Mouse (Mus musculus) layer of hippocampus, adult 11-12 months (tissue): Measurements from ENCODE around the gene Zcrb1.
"Not testable (repeated sequence)": the region's sequence is repeated elsewhere in the genome, so short reads cannot be mapped to it uniquely, and the experiment has no call there.

ENCODE experiments used
- DNase-seq: peaks from one replicate; pipeline ENCODE4 v3.0.0; 2022; ENCODE audit warnings: low spot score

Gene Zcrb1

GRCm38 (mm10) chr15:93397826-93398698 is at the start of gene Zcrb1, which contains the start of gene Pphln1:
Gene Zcrb1 (minus strand): TSS chr15:93398334.
Gene Pphln1 (plus strand): TSS chr15:93398350.
- DNase-seq: peak; percentile 78

GRCm38 (mm10) chr15:93443676-93444075 is 45.5 kb upstream of the Zcrb1 start:
- DNase-seq: no peak

GRCm38 (mm10) chr15:93442271-93442670 is 44.1 kb upstream of the Zcrb1 start:
- DNase-seq: no peak

DNA sequence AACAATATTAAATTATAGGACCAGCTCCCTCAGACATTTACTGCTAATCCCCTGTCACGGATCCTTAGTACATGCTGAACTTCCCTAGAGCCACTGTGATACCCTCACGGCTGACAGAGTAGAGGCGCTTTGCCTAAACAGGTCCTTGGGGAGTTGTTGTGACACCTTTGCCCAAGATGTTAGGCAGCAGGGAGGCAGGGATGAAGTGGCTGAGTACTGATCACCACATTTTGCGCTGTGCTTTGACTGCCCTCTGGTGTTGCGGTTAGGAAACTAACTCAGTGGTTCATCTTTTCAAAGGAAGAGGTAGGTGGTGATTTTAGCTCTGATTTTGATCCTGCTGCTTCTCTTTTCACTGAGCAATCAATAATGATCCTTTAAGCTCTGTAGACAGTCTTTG is 40.5 kb upstream of the Zcrb1 start:
- peak; percentile 66 for DNase-seq

DNA sequence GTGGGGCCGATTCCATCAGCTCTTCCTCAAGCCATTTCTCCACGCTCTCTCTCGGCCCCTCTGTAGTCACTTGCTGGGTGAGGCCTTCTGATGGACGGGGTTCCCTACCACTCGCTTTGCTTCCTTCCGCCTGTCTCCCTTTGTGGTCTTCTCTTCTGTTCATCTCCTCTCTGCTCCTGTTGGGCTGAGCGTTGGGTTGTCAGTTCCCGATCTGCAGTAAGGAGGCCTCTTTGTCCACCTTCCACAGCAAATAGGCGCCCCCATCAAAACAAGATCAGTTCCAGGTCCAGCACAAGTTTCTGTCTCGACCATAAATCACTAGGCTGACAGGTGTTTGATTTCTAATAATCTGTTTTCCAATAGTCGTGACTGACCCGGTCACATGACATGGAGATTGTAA is 37.9 kb upstream of the Zcrb1 start:
- DNase-seq: no peak

GRCm38 (mm10) chr15:93433811-93434210 is 35.7 kb upstream of the Zcrb1 start:
- DNase-seq: no peak

DNA sequence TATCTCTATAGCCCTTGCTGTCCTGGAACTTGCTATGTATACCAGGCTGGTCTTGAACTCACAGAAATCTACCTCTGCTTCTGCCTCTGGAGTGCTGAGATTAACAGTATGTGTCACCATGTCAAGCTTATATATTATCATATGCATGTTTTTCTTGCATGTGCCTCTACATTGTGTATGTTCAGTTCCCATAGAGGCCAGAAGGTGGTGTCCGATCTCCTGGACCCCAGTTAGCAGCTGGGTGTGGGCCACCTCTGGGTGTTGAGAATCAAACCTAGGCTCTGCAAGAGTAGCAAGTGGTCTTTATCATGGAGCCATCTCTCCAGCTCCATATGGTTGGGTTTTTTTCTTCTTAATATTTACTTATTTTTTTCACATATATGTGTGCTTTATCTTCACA is 24.4 kb upstream of the Zcrb1 start:
- DNase-seq: no peak

DNA sequence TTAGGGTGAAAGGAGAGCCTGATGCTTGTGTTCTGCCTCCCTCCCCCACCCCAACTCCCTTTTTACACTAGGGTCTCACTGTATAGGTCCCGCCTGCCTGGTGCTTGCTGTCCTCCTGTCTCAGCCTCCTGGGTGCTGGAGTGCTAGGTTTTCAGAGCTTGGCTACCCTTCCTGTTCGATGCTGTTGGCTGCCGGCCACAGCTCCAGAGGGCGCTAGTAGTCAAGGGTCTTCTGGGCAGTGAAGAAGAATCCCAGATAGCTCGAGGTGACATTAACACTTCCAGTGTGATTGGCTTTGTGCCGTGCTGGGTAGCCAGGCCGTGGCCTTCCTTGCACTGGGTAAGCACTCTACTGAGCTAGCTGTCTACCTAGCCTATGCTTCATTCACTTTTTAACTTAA is 22.5 kb upstream of the Zcrb1 start:
- no peak for DNase-seq

DNA sequence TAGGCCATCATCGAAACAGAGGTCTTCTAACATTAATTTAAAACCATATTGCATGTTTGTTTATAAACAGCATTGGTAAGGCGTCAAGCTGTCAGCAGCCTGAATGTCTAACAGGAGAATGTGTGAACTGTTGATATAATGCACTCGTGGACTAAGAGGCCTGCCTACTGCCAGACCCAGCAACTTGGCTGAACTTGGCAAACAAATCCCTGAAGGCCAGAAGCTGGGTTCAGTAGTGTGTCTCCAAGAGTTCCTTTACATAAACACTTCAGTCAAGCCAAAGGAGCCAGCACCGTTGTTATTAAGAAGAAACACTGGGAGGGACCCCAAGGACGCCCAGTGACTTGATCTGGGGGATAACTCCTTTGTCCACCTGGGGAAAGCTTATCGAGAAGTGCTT is 18.2 kb upstream of the Zcrb1 start:
- DNase-seq: no peak

- DNase-seq: no peak
Observed at GRCm38 (mm10) chr15:93414456-93414855, 16.3 kb upstream of the Zcrb1 start.

DNA sequence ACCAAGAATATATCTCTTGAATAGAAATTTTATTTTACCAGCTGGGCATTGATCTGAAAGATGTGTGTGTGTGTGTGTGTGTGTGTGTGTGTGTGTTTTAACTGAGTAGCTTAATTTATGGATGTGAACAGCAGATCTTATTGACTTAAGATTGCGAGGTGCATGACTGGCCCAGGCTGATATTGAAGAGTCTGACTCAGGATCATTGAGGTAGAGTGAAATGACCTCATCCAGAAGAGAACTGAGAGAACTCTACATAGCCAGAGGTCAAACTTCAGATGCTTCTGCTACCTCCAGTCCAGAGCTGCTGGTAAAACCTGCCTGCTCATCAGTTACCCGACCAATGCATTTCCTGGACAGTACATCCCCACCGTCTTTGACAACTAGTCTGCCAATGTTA is 14.3 kb upstream of the Zcrb1 start:
- no peak for DNase-seq

- DNase-seq: no peak
Observed at GRCm38 (mm10) chr15:93406492-93406891, 8.4 kb upstream of the Zcrb1 start.

DNA sequence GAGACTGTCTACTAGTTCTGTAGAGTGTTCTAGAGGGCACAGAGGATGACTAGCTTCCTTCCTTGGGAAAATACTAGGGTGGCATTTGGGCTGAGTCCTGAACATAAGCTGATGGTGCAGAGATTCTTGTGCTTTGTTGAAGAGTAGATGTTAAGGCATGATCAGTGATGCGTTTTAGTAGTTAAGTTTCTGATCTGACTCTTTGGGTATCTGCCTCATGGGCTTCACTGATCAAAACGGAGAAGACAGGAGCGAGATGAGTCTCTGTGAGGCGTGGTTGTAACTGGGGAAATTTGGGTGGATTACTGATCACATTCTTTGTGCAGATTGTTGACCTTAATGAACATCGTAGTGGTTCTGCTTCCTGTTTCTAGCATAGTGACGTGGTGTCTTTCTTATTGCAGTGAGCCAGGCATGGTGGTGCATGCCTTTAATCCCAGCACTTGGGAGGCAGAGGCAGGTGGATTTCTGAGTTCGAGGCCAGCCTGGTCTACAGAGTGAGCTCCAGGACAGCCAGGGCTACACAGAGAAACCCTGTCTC is 7.4 kb upstream of the Zcrb1 start:
- DNase-seq: no peak

- DNase-seq: no peak
Observed at GRCm38 (mm10) chr15:93404849-93405248, 6.7 kb upstream of the Zcrb1 start.

DNA sequence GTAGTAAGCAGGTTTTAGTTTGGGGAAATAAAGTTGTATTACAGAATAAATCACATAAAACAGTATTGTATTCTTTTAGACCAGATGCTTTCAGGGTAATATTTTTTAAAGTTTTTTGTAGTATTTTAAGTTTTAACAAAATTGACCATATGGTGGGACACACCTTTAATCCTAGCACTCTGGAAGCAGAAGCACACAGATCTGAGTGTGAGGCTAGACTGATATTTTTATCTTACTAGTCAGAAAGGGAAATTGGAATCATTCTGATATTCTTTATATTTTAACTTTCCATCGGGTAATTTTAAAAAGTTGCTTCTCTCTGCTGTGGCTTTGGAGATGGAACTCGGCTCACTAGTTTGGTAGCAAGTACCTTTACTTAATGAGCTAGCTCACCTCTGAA is 4.6 kb upstream of the Zcrb1 start:
- DNase-seq: no peak

DNA sequence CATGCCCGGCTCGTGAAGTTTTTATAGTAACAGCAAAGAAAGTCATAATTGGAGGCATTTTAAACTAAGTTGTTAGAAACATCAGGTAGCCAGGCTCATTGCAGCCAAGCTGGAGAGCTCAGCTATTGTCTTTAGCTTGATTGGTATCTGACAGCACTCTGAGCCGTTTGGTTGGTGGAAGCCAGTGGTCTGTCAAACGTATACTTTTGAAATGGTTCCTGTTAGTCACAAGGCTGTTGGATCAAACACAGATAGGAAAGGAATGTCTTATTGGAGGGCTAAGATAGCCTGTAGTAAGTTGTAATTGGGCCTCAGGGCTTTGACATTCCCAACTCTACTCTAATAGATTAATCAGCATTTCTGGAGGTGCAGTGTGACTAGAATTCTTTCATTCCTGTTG is 3.3 kb upstream of the Zcrb1 start:
- DNase-seq: no peak

GRCm38 (mm10) chr15:93398699-93399540 is 786 bp upstream of the Zcrb1 start:
- DNase-seq: peak; percentile 5

GRCm38 (mm10) chr15:93397269-93397668 is 865 bp downstream of the Zcrb1 start:
- no peak for DNase-seq

DNA sequence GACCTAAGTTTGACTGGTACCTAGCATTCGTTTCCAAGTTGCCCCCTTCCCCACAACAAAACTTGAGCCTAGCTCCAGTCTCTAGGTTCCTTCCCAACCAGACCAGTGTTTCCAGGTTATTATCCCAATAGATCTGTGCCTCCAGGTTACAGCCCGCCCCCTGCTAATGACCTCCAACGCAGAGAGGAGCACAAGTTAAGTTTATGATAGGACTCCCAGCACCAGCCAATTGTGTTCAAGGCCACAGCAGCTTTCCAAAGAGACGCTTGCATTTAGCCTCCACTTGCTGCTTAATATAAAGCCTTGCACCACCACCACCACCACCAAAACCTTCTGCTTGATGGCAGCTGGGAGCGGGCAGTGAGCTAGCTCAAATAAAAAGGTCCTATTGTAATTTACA is 16.8 kb downstream of the Zcrb1 start:
- no peak for DNase-seq

DNA sequence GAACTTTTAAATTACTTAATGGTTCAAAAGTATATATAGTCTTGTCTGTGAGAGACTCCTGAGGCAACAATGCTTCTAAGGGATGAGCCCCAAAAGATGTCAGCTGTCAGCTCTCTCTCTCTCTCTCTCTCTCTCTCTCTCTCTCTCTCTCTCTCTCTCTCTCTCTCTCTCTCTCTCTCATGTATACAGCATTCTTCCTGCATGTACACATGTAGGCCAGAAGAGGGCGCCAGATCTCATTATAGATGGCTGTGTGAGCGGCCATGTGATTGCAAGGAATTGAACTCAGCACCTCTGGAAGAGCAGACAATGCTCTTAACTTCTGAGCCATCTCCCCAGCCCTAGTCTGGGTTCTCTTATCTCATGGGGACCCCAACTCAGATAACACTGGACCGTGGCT is 19.0 kb downstream of the Zcrb1 start:
- DNase-seq: no peak

- DNase-seq: no peak
Observed at GRCm38 (mm10) chr15:93375696-93376095, 22.4 kb downstream of the Zcrb1 start.

DNA sequence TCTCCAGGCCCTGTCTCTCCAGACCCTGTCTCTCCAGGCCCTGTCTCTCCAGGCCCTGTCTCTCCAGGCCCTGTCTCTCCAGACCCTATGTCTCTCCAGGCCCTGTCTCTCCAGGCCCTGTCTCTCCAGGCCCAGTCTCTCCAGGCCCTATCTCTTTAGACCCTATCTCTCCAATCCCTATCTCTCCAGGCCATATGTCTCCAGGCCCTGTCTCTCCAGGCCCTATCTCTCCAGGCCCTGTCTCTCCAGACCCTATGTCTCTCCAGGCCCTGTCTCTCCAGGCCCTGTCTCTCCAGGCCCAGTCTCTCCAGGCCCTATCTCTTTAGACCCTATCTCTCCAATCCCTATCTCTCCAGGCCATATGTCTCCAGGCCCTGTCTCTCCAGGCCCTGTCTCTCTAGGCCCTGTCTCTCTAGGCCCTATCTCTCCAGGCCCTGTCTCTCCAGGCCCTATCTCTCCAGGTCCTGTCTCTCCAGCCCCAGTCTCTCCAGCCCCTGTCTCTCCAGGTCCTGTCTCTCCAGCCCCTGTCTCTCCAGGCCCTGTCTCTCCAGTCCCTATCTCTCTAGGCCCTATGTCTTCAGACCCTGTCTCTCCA is 25.5 kb downstream of the Zcrb1 start:
- not testable (repeated sequence) for DNase-seq
